Mouse (Mus musculus) kidney, postnatal 14 days (tissue): ENCODE measurements around the gene Cx3cr1.

Experiments used
- DNase-seq: peaks from one replicate; pipeline ENCODE4 v3.0.0; 2022; ENCODE audit warnings: mixed read lengths

Cx3cr1 gene

DNA sequence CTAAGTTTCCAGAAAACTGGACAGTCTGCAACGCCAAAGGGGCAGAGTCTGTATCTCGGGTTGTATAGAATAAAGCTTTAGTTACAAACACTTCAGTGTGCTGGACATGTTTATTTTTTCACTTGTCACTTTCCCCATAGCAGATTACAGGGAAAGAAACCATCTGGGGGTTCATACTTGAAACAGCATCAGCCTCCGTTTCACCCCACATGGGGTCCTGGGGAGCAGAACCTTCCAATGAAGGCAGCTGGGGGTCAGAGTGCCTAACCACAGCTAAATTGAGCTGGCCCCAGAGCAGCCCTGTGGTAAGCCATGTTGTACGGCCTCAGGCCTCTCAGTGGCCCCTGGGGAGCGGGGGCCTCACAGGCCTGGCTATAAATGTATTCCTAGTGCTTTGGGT, 143.2 kb downstream of the Cx3cr1 start:
- peak; percentile 29 for DNase-seq

DNA sequence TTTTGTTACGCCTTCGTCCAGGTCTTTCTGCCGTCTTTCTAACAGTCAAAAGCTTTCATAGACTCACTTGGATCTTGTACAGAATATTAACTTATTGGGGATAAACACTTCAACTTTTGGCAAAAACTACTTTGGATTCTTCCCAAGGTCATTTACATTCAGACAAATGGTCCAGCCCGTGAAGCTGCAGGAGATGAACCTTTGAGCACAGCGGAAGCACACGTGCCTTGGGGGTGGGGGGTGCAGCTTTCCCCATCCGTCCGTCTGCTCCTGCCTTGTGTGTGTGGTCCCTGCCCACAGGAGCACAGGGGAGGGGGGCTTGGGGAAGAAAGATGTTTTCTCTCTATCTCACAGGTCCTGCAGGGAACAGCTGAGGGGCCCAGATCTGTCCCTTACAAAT, 143.9 kb downstream of the Cx3cr1 start:
- no peak for DNase-seq

DNA sequence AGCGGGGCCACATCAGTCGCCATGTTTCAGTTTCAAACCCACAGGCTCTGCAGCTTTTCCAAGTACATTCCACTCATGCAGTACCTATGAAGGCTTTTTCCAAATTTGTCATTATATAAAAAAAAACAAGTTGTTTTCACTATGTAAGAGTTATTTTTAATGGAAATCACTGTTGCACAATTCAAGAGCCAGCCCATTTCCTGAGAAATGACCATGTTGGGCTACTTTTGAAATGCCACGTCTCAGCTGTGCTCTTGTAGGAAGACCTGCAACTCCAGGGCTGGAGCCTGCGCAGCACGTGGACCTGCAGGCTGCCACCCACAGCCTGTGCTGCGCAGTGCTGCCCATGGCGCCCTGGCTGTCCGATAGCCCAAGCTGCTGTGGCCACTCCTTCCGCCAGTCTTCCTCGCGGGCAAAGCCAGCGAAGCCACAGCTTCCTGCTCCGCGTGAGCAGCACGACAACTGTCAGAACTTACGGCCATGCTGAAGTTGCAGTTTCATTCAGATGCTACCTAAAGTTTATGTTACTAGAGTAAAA, 144.5 kb downstream of the Cx3cr1 start:
- no peak for DNase-seq

DNA sequence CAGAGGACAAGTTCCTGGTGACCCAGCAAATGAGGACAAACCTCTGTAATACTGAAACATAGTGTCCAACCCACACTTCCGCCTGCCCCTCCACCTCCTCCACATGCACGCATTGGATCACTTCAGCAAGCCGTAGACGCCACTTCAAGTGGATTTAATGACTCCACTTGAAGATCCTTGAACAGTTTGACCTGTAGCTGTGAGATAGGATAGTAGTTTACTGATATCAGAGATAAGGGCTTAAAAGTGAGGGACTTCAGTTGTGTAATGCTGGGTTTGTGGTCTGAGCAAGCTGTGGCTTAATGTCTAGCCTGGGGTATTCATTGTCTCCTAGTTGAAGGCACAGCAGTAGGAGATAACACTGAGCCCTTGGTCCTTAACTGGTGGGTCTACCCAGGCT, 146.2 kb downstream of the Cx3cr1 start:
- no peak for DNase-seq

DNA sequence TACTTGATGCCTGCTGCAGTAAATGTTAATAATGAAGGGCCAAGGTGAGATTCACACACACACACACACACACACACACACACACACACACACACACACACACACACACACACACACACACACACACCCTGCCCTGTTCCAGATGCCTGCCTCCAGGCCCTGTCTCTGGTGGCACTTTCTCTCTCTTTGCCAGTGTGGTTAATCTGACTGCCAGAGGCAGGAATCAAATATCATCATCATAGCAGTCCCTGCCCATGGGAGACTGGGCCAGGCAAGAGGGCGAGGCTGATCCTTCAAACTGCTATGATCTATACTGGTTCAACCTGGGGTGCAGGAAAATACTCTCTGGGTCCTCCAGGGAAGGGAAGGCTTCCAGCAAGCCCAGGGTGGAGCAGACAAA, 149.8 kb downstream of the Cx3cr1 start:
- DNase-seq, result no peak

DNA sequence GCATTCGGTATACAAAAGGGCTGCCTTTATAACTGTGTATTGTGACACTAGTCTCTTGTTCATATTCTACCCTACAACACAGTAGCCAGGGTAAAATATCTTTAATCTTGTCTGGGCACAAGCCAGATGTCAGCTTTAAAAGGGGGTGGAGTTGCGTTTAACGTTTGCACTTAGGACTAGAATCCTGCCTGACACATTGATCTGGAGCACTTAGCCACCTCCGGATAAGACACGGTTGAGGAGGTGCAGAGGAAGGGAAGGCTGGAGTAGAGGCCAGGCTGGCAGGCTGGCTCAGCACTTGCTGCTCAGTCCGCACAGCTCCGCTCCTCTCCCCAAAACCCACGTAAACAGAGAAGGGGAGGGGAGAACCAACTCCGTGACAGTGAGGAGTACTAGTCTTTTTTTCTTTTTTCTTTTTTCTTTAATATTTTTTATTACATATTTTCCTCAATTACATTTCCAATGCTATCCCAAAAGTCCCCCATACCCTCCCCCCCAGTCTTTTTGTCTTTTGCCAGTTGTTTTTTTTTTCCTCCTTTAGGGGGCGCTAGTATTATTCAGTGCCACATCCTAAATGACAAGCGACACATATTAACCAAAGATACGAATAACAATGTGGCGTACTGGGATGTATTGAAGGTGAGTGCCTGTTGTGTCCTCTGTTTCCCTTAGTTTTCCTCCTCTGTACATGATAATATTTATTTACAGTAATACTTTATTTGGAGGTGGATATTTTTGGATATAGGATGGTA, 156.4 kb downstream of the Cx3cr1 start:
- DNase-seq, result no peak

DNA sequence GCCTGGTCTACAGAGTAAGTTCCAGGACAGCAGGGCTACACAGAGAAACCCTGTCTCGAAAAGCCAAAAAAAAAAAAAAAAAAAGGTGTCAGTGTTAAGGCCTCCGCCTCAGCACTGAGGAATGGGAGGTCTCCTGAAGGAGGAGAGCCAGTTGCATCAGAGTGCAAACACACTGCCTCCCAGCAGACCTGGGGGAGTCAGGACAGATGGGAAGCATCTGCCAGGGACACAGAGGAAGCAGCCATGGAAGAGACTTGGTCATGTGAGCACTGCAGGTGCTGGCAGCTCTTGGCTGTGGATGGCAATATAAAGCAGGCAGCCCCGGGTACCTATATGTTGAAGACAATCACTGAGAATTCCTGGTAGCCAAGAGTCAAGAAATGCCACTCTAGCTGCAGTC, 159.7 kb downstream of the Cx3cr1 start:
- no peak for DNase-seq

DNA sequence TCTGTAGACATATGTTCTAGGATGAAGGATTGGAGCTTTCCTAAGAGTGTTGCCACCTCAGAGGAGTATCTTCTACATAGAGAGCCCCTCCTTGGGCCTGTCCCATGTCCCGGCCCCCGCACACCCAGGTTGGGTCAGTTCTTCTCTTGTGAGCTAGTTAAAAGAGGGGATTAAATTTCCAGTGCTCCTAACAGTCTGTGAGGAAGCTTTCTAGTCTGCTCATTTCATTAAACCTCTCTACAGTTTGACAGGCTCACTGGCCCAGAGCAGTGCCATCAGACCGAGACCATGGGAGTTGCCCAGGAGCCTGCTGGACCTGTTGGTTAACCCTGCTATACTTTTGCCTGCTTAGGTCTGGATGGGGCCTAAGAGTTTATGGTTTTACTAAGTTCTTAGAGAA, 161.0 kb downstream of the Cx3cr1 start:
- DNase-seq, result no peak

DNA sequence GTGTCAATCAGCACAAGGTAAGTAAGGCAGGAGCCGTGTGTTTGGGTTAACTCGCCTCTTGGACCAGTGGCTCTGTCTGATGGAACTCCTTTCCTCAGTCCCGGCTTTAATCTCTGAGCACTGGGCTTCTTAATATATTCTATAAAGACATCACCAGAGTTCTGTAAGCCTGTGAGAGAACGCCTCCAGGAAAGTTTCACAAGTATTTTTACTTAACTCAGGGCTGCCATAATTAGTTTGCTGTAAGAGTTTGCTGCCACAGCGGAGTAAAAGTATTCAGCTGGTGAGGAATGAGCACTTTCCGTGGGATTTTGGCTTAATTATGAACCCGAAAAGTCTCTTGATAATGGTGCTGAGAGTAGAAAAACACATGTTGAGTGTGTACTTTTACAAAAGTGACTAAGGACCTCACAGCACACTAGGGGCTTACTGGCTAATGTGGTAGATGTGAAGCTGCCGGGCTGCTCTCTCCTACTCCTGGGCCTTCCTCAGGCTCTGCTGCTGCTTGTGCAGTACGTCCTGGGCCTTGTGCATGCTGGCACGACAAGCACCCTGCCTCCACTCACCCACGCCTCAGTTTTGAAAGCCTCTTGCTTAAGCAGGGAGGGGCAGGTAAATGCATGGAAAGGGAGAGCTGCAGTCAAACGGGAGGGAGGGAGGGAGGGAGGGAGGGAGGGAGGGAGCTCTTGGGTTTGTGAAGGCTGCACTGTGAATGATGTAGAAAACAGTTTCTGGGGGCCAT, 167.1 kb downstream of the Cx3cr1 start:
- DNase-seq, result no peak

DNA sequence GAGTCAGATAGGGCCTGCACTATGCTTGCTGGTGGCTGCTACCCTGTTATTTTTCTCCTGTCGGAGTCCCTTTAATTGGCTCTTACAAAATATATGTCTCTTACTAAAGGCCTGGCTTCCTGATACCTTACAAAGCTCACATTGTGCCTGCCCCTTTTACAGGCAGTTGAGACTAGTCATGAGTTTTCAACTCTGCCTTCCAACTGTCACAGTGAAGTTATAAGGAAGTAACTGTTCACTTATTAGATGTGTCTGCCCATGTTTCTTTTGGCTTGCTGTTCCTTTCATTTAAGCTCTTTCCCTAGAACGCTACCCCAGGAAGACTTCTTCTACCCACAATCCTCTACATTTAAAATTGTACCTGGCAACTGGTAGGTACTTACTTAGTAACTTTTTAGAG, 170.2 kb downstream of the Cx3cr1 start:
- no peak for DNase-seq

DNA sequence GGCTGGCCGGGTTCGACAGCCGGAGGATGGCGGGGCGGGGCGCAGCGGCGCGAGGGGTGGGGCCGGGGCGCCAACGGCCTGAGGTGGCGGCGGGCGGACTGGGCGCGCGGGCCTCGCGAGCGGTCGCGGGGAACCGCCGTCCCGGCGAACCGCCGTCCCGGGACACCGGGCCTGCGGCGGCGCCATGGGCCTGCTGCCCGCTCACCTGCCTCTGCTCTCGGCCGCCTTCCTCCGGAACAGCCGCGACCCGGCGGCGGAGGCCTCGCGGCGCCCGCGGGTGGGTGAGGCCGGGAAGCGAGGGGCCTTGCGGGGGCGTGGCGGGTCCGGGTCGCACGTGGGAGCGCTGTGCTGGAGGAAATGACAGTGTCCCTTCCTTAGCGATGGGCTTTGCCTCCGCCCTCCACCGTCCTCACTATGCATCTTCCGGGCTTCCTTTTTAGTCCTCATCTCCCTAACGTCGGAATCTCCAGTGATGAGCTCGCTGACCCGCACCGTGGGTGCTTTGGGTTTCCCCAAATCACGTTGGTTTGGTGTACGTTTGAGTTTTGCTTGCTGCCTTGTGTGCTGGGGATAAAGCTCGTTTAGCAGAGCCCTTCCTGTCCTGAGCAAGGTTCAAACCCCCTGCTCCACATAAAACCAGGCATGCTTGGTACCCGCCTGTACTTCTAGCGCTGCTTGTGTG, 174.5 kb downstream of the Cx3cr1 start:
- peak; percentile 65 for DNase-seq

DNA sequence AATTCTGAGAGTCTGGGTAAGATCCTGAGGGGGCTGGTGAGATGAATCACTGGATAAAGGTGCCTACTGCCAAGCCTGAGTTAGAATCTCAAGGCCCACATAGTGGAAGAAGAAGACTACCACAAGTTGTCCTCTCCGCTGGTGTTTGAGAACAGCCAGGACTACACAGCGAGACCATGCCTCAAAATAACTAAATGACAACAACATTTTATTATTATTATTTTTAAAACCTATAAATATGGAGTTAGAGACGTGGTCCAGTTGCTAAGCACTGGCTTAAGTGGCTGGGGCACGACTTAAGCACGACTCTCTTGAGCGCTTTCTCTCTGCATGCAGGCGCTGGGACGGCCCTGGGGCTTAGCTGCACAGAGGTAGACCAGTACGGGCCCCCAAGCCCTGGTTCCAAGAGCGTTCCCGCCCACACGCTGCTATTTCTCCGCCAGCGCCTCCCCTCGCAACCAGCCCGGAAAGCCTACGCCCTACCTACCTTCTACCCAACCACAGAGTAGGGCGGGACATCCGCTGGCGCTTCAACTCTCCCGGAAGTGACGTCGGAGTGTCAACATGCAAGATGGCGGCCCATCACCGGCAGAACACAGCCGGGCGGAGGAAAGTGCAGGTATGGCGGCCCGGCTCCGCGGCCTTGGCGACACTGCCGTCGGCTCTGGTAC, 175.2 kb downstream of the Cx3cr1 start, which contains the start of gene Wdr48:
TSS of gene Wdr48 (plus strand) at position 540 of the 671 bp plus-strand sequence.
- DNase-seq, result peak; percentile 99

DNA sequence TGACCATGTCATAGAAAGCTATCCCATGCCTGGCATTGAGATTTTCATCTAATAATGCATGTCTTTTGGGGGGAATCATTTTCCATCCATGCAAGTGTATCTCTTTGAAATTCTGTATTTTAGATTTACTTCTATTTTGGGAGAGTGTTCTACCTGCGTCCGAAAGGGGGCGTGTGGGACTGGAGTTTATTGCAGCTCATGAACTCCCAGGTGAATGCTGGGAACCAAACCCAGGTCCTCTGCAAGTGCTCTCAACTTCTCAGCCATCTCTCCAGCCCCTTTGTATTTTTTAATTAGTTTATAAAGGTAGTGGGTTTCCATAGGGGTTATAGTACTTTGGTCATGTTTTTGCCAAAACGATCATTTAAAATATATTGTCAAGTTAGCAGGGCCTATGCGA, 175.8 kb downstream of the Cx3cr1 start:
- no peak for DNase-seq

DNA sequence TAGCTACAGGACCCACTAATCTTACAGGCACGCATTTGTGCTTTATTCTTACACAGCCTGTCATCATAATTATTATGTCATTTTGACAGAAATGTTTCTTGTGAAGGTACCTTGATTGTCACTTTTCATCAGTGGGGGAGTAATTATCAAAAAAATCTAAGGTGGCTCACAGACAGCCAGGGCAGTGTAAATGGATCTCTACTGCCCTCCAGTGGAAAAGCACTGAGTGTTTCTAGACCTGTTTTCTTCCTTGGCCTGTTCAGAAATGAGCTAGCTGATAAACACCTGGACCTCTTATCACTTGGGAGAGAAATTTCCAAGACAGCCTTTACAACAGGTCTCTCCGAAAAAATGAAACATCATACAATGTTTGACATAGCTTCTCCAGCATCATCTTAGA, 179.0 kb downstream of the Cx3cr1 start:
- peak; percentile 40 for DNase-seq

DNA sequence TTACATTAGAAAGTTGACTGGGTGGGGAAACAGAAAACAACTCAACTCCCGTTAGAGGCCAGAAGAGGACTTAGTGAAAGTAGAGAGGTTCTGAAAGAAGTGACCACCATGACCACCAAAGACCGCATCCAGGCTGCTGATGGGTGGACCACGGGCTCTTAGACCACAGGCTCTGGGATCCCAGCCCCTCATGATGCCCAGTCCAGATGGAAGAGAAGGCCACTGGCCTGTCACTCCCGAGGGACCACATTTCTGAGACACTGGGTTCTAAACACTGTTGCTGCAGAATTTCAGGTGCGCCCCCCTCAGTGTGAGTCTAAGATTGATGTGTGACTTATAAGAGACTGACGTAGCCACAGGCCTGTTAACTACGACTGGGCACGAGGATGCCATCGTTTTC, 180.2 kb downstream of the Cx3cr1 start:
- no peak for DNase-seq

DNA sequence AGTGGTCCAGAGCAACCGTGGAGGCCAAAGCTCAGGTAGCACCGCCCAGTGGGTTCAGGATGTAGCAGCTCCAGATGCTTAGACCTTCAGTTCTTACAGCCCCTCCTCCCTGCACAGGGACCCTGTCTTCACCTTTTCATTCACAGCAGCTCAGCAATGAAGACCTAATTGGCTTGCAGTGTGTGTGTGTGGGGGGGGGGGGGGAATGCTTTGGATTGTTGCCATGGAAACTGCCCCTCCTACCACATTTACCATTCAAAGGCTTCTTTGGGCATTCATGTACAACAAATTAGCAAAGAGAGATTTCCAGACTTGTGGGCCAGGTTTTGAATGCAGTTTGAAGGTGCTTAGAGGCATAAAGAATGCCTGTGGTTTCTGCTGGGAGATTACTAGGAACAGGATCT, 180.8 kb downstream of the Cx3cr1 start:
- DNase-seq, result no peak

DNA sequence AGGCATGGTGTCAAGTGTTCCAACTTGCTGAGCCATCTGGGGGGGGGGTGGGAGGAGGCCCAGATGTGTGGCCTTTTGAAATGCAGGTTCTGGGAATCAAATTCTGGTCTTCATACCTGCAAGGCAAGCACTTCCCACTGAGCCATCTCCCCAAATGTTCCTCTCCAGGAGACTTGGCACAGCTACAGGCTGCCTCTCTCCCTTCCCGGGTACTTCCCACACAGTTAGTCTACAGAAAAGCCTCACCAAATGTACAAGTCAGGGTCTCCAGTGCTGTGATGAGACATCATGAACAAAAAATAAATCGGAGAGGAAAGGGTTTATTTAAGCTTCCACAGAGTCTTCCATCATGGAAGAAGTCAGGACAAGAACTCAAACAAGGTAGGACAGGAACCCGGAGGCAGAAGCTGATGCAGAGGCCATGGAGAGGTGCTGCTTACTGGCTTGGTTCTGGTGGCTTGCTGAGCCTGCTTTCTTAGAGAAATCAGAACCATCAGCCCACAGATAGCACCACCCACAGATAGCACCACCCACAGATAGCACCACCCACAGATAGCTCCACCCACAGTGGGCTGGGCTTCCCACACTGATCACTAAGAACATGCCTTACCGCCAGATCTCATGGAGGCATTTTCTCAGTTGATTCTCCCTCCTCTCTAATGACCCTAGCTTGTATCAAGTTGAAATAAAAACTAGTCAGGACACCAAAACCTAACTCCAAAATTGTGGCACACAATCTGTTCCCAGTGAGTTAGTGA, 182.4 kb downstream of the Cx3cr1 start:
- DNase-seq, result no peak

DNA sequence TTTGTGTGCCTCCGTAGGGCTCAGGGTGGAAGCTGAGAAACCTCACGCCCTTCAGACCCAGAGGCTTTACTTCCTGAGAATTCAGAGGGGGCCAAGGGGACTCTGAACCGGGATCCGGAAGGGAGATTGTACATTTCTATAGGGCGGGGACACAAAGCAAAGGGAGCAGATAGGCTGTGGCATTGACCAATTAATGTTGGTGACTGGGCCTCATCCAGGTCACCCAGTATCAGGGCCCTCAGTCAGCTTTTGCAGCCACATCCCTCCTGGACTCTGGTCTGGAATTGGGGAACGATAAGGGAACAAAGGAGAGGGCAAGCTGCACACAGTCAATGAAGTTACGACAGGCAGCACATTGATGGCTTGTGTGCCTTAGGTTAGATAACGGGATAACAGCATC, 215.5 kb downstream of the Cx3cr1 start:
- no peak for DNase-seq

DNA sequence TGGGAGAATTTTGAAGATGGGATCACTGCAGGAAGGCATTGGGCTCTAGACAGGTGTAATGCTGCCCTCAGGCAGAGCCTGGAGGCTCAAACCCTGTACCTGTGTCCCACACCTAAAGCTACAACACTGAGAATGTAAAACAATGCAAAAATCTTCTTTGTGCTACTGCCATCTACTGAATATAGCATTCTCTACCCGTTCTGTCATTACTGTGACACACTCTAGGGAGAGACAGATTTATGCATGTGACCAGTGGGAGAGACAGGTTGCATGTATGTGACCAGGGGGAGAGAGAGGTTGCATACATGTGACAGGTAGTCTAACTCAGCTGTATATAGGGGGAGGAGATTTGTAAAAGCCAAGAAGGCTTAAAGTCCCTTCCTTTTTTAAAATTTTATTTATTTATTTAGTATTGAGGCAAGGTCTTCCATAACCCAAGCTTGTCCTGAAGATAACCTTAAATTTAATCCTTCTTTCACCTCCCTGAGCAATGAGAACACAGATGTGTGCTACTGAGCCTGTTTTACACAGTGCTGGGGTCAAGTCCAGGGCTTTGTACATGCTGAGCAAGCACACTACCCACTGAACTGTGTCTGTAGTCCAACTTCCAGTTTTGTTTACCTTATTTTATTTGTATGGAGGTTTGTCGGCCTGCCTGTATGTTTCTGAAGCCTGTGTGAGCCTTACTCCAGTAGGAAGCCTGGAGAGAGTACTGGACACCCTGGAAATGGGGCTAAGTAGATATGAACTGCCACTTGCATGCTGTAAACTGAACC, 216.4 kb downstream of the Cx3cr1 start:
- DNase-seq, result peak; percentile 32

DNA sequence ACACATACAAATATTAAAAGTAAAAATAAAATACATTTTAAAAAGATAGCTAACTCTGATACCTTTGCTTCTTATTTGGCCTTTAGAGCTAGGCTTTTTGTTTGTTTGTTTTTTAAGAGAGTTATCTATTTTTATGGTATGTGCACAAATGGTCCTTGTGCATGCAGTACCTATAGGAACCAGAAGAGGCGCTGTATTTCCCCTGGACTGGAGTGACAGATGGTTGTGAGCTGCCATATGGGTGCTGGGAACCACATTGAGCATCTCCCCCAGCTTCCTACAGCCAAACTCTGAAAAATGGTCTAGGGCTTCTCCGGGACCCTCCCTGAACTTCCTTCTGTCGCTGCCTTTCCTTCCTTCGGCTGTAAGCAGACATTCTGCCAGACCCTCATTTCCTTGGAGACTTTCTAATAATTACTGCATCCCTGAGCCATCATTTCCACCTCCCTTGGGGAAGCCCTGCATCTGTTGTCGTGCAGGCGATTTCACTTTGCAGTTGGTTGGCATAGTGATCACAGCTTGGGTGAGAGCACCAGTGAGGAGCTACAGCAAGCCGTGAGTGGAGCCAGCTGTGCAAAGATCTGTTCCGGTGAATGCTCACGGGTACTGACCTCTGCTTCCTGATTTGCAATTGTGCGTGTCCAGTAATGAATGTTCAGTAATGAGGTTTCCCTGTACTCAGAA, 217.2 kb downstream of the Cx3cr1 start:
- DNase-seq, result peak; percentile 64
